Mouse (Mus musculus): ENCODE measurements around the gene Rnaseh2a.
A peak's percentile ranks its signal among the peaks of the same experiment; 100 is the strongest.

Rnaseh2a gene

DNA sequence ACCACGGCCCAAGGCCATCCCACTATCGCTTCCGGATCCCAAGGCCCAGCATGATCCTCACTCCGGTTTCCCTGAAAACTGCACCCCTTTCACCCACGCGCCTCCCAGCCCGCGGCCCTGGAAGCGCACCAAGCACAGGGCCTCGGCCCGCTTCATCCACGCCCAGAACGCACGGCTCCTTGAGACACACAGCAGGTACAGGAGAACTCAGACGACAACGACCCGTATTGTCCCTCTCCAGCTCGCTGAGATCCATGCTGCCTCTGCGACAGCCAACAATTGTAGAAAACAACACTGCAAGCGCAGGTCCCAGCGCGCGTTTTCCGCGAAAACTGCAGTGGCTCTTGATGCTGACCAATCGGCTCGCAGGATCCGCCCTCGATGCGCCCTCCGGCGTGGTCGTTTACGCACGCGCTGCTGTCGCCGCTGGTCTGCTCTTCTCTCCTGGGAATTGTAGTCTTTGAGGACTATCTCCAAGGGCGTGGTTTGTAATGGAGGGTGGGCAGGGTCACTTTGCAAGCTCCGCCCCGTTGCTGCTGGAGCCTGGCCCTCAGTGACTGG, 3.8 kb downstream of the Rnaseh2a start:
- DNase-seq, result peak; percentile 93

DNA sequence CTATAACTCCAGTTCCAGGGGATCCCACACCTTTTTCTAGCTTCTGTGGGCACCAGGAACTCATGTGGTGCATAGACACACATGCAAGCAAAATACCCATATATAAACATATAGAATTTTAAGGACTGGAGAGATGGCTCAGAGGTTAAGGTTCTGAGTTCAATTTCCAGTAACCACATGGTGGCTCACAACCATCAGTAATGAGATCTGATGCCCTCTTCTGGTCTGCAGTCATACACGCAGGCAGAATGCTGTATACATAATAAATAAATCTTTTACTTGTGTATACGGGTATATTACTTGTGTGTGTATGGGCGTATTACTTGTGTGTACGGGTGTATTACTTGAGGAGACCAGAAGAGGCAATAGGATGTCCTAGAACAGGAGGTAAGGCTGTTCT, 5.6 kb downstream of the Rnaseh2a start:
- DNase-seq, result no peak

DNA sequence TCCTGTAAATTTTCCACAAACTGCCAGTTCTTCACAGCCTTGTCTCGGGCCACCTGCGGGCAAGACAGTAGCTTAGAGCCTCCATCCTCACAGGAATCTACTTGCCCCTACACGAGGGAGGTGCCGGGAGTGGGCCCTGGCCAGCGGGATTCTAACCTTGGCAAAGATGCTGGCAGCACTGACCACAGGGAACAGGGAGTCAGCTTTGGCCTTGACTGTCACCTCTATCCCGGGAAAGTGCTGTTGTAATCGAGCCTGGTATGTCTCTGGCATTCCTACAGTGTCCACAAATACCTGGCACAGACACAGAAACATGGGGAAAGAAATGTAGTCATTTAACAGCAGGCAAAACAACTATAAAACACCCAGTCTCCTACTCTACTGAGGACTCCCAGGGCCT, 9.8 kb downstream of the Rnaseh2a start:
- no peak for DNase-seq

DNA sequence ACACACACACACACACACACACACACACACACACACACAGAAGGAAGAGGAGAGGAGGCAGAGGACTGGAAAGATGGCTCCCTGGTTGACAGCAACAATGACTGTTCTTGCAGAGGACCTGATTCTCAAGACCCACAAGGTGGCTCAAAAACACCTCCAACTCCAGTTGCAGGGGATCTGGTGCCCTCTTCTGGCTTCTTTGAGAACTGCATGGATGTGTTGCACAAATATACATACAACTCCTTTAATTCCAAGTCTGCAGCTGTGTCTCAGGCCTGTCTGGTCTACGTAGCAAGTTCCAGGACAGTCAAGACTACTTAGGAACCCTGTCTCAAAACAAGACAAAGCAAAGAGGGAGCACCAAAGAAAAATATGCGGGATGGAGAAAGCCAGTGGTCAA, 12.8 kb downstream of the Rnaseh2a start:
- peak; percentile 81 for DNase-seq

DNA sequence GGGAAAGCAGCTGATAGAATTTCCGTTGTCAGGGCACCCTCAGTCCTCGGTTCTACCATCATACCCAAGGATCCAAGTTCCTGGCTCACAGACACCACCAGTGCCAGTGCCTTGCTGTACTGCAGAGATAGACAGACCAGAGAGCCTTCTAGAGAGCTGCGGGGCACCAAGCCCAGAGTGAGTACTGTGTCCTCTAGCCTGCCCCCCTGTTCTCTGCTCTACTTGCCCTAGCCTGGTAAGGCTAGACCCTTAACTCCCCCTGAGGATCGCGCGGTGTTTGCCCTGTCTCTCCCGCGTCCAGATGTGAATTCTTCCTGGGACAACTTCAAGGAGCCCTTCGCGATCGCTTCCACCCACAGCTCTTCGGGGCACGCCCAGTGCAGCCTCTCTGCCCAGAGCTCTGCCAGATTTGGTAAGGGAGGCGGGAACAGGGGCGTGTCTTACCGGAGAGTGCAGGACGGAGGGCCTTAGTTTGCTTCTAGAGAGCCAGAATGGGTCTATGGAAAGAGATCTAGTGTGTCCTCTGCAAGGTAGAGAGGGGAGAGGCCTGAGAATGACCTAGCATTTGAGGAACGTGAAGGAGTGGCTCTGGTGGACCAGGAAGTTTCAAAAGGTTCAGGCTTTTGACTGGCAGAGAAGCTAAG, 16.8 kb downstream of the Rnaseh2a start:
- DNase-seq, result no peak

DNA sequence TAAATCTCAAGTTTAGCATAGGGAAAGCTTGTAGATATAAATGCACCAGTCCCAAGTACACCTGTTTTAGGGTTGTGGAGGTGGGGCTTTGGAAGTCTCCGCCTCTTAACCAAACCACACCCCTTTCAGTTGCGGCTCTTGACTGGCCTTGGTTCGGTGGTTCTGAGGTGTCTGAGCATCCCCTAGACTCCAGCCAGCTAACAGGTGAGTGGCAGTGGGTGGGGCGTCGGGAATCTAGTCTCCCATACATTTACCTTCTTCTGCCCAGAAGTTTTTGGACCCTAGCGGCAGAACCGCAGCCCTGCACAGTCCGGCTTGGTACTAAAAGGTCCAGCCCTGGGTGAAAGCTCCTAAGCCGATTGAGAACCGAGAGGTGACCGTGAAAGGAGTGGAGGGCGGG, 19.8 kb downstream of the Rnaseh2a start:
- no peak for DNase-seq

DNA sequence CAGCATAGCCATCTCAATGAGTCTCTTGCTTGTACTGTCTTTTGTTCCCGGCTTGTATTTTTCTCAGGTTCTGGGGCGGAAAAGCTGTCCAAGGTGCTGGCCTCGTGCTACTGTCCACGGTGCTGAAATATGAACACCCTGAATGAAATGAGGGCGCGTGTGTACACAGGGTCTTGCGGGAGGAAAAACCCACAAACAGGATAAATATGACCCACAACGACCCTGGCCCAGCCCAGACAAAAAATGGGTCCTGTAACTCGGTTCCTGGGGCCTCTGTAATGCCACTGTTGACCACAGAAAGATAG, 22.4 kb downstream of the Rnaseh2a start:
- no peak for DNase-seq

DNA sequence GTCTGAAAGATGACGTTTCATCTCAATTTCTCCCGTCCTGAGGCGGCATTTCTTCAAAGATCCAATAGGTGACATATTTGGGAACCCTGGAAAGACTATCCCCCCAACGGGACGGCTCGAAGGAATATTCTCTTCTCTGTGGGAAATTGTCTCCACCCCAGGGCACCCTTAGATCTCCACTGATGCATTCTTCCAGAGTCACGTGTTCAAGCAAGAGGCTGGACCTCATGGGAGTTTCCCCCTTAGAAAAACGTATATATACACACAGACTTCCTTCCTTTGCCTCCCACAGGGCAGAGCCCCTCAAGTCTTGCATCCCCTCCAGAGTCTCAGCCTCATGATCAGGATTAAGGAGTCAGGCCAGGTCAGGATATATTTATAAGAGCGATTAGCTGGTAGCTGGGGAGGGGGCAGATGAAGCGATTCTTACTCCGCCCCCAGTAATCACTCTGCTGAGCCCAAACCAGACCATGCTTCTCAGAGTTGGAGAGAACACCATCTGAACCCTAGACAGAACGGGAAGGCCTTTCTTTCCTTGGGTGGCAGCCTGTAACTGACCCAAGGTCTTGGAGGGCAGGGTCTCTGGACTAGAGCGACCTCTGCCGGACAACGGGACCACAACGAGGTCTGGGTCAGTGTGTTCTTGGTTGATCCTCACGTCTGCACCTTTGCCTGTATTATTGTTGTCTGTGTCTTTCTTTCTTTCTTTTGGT, 22.9 kb downstream of the Rnaseh2a start, which contains the start of gene Rtbdn:
Gene Rtbdn, plus strand, starts transcription at position 464 of the 713 bp plus-strand sequence.
- DNase-seq, result no peak

DNA sequence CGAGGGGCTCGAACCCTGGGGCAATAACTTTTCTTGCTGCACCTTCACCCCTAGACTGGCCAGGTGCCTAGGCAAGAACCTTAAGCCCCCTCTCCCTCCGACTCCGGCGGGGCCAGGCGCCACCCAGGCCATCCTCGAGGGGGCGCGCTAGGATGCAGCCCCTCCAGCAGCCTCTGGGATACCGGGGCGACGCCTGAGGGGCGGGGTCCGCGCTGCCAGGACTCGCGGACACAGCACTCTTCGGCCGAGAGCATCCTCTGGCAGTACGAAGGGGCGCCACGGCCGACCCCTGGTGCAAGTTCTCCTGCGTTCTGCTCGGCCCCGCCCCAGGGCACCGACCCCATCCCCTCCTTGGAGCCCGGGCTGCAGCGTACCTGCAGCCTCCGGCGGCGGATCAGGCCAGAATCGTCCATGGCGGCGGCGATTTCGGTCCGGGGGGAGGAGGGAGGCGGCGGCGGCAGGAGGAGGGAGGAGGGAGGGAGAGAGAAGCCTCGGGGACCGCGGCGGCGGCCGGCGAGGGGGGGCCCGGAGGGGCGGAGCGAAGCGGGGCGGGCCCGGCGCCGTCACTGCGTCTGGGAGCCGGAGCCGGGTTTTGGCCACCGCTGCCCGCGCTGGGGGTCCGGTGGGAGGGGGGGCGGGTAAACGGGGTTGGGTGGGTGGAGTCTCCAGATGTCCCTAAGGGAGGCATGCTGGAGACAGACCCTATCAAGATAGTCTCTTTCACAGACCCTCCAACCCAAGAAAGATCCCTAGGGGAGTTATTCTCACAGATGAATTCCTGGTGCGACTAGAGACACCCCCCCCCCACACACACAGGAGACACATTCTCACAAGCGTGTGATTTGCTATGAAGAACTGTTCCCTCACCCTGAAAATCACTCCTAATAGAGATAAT, 23.7 kb downstream of the Rnaseh2a start:
- DNase-seq, result peak; percentile 69

DNA sequence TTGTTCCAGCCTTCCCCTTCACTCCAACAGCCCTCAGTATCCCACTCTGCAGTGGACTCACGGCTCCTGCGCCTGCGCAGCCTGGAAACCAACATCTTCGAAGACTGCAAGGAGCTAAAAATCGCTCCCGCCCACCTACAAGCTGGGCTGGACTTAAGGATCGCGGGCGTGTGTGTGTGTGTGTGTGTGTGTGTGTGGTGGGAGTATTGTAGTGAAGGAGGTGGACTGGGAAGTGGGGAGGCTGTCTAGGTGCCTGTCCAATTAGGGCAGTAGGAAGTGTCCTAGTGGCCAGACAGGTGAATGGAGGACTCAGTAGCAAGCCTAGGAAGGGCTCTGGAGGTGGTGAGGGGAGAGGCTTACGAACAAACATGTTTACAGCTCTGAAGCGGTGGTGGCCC, 24.3 kb downstream of the Rnaseh2a start:
- DNase-seq, result peak; percentile 76

DNA sequence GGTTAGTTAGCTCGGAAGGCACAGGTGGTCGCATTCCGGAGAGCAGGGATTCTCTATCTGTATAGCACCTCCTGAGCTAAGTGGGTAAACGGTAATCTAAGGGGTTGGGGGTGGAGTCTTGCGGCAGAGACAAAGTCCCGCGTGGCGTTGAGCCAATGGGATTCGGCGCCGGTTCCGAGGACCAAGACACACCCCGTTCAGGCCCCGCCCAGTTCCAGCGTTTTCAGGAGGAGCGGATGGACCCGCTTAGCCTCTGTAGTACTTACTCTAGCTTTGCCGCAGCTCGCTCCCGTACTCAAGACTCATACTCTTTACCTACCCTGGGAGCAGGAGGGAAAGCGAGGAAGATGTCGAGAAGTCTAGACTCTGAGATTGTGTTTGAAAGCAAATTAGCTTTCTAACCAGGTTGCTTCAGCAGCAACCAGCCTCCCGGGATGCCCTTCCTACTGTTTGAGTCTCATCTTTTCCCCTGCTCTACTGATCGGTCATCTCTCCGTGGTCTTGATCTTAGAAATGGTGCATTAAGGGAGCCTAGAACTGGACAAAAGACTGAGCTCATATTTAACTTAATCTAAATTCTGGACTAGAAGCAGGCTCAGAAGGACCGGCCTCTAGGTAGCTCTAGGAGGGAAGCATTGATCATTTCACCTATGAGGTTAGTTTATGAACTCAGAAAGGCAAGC, 24.9 kb downstream of the Rnaseh2a start:
- DNase-seq, result peak; percentile 87

DNA sequence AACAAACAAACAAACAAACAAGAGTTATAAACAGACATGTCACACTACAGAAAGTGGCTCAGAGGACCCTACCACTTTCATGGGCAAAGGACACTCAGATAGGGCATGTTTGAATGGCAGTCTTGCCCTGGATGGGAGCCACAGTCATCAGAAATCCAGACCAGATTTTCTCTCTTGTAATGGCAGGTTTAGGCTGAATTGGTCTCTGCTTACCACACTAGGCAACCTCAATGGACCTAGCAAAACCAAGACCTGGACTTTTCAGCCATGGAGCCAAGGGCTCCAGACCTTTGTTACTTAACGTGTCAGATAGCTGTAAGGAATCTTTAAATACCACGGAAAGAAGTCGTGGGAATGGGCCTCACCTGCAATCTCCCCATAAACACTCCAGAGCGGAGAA, 25.9 kb downstream of the Rnaseh2a start:
- no peak for DNase-seq

DNA sequence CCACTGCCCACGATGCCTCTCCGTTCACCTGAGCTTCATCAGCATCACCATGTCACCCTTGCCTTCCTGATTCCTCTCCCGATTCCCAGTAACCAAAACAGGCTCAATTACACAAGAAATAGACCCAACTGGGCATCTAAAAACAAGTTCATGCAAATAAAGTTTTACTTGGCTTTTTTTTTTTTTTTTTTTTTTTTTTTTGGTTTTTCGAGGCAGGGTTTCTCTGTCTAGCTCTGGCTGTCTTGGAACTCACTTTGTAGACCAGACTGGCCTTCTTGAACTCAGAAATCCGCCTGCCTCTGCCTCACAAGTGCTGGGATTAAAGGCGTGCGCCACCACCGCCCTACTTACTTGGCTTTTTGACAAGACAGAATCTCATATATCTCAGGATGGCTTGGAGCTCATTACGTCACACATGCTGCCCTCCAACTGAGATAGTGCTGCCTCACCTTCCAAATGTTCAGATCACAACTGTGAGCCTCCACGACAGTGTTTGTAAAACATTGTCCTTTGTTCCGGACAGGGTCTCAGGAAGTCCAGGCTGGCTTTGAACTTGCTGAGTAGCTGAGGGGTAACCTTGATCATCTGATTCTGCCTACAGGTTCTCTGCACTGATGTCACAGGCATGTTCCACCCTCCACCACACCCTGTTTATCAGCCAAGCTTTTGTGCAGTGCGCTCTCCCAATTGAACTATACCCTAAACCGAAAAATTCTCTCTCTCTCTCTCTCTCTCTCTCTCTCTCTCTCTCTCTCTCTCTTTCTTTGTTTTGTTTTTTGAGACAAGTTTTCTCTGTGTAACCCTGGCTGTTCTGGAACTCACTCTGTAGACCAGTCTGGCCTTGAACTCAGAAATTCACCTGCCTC, 31.7 kb downstream of the Rnaseh2a start:
- DNase-seq, result no peak

DNA sequence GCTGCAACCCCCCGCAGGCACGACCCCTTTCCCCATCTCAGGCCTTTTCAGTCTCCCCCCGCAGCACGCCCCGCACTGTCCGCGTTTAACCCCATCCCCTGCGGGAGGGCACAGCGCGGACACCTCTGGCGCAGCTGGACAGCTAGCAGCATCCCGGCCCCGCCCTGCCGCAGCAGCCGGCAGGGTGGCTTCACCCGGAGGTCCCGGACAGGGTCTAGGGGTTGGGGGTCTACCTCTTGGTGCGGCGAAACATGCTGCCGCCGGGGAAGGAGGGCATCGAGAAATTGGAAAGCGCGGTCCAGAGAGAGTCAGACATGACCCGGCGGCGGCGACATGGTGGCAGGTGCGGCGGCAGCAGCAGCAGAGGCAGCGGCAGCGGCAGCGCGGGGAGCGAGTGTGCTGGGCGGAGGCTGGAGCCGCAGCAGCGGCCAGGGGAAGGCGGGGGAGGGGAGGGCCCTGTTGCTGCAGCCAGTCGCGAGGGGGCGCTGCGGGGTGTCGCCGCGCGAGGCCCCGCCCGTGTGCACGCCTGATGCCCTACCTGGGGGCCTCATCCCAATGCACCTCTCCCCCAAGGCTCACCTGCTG, 32.5 kb downstream of the Rnaseh2a start, which contains the start of gene Mast1:
Gene Mast1, minus strand, starts transcription at position 398 of the 585 bp plus-strand sequence.
- DNase-seq, result peak; percentile 84

DNA sequence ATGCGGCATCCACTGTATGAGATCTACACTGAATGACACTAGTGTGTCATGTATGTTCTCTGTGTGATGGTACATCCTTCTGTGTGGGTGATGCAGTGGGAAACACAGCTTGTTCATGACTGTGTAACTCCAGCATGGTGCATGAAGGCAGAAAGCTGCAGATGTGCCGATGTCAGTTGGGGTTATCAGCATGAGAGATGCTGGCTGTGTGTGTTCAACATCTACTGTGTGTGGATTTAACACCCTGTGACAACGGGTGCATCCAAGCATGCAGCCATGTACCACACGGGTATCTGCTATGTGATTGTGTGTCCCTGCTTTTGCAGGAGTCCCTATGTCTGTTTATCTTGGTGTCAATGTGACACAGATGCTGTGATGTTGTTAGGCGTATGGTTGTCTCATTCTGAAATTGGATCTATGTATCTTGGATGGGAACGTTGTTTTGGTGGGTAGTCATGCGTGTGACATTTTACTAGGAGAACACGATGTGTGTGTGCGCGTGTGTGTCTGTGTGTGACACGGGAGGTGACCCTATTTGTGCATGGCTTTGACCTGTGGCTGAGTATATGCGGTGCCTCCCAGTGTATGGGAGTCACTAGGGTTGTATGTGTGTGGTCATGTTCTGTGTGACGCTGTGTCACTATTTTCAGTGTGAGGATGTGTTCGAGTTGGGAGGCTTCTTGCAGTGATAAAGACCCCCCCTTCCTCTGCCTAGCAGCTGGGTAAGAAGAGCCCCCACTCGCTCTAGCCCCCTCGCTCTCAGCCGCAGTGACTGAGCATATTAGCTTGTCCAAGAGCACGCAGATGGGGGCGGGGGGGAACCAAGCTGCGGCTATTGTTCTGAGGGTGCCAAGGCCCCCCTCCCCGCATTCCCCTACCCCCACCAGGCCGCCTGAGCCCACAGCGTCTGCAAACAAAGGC, 33.3 kb downstream of the Rnaseh2a start:
- DNase-seq, result no peak

DNA sequence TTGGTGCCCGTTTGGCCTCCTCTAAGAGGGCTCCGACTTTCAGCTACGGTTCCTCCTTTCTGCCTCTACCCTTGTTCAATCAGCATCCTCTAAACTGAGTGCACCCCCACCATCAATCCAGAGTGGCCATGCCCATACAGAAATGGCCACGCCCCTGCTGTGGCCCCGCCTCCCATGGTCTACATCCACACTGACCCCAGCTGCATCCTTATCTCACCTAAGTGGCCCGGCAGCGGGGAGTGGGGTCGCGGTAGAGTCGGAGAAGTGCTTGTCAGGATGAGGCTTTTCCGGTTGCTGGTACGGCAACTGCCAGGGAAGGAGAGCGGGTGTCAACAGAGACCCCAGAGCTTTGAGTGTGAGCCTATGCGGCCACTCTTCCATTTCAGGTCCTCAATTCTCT, 34.1 kb downstream of the Rnaseh2a start:
- no peak for DNase-seq

DNA sequence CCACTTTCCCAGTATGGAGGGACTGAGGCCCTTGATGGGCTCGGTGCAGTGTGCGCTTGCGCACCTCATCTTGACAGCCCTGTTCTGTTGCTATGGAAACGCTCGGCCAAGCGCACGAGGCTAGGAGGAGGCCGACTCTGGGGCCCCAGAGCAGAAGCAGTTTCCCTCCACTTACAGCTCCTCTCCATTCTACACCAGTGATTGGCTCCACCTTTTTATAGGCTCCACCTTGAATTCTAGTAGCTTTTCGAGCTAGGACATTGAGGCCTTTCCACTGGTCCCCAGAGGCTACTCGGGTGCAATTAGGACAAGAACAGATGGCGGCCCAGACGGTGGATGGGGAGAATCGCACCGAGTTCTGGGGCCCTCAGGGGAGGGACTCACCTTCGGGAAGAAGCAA, 34.7 kb downstream of the Rnaseh2a start:
- no peak for DNase-seq

DNA sequence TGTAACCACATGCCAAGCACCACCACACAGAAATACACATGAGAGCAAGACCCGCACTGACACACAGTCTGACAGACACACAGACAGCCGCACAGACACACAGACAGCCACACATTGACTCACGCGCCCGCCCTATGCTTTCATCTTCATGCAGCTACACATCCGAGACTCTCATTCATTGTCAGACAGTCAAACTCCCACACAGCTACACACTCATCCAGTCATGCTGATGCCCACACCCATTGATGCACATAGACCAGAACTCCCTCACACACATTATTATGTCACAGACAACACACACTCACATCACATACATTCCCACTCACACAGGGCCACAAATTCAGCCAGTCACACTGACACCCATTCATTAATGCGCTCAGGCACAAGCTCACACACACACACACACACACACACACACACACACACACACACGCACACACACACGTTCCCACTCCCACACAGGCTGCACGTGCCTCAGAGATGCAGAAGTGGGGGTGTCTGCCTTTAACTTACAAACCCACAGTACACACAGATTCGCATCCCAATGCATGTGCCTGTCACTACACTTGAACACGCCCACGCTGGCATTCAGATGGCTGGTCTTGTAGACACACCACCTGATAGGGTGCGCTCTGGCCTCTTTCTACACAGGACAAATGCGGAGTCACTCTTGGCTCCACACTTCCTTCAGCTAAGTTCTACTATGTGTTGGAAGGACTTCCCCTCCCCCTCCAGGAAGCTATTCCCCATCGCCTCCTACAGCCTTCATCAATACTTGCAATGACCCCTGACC, 35.6 kb downstream of the Rnaseh2a start:
- no peak for DNase-seq

DNA sequence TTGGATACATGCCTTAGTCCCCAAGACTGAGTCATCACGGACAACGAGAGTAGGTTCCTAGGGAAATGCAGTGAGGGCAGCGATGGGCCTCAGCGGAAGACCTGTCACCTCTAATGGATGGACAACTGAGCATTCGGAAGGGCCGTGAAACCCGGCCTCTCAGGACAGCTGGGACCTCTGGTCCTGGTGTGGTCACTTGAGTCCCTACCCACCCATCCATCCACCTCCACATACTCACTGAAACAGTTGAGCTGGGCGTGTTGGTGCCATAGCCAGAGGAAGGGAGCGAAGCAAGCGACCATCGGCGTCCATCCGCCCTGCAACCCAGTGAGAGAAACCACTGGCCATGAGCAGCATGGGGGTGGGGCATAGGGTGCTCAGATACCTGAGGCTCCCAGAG, 39.0 kb downstream of the Rnaseh2a start:
- DNase-seq, result no peak

Measured in right cerebral cortex, postnatal 14 days (tissue).